Mouse (Mus musculus): Measurements from ENCODE around the gene Pdcd6ip.
A peak's percentile ranks its signal among the peaks of the same experiment; 100 is the strongest.
"Not testable (repeated sequence)": the region's sequence is repeated elsewhere in the genome, so short reads cannot be mapped to it uniquely, and the experiment has no call there.

Pdcd6ip gene

GRCm38 (mm10) chr9:113707481-113708360 is at the start of gene Pdcd6ip:
Gene Pdcd6ip (minus strand): TSS chr9:113708259.
- DNase-seq = peak; percentile 93

- no peak for DNase-seq
Observed at GRCm38 (mm10) chr9:113755888-113756719, 48.0 kb upstream of the Pdcd6ip start.

GRCm38 (mm10) chr9:113749356-113749755 is 41.3 kb upstream of the Pdcd6ip start:
- peak; percentile 55 for DNase-seq

- peak; percentile 17 for DNase-seq
Observed at GRCm38 (mm10) chr9:113743291-113743690, 35.2 kb upstream of the Pdcd6ip start.

- DNase-seq = peak; percentile 37
Observed at GRCm38 (mm10) chr9:113742361-113742794, 34.3 kb upstream of the Pdcd6ip start.

GRCm38 (mm10) chr9:113741637-113742137 is 33.6 kb upstream of the Pdcd6ip start:
- DNase-seq = peak; percentile 60

- peak; percentile 88 for DNase-seq
Observed at GRCm38 (mm10) chr9:113741108-113741636, 33.1 kb upstream of the Pdcd6ip start, which contains the start of gene Clasp2. Gene Clasp2 (plus strand): TSS chr9:113741473.

GRCm38 (mm10) chr9:113738941-113739340 is 30.9 kb upstream of the Pdcd6ip start:
- DNase-seq = peak; percentile 41

- DNase-seq = peak; percentile 38
Observed at GRCm38 (mm10) chr9:113738021-113738420, 30.0 kb upstream of the Pdcd6ip start.

GRCm38 (mm10) chr9:113735920-113736319 is 27.9 kb upstream of the Pdcd6ip start:
- no peak for DNase-seq

GRCm38 (mm10) chr9:113731540-113731939 is 23.5 kb upstream of the Pdcd6ip start:
- DNase-seq = no peak

- DNase-seq = no peak
Observed at GRCm38 (mm10) chr9:113726991-113727680, 19.1 kb upstream of the Pdcd6ip start.

- no peak for DNase-seq
Observed at GRCm38 (mm10) chr9:113726131-113726530, 18.1 kb upstream of the Pdcd6ip start.

GRCm38 (mm10) chr9:113725609-113726008 is 17.6 kb upstream of the Pdcd6ip start:
- not testable (repeated sequence) for DNase-seq

- DNase-seq = no peak
Observed at GRCm38 (mm10) chr9:113724646-113725045, 16.6 kb upstream of the Pdcd6ip start.

GRCm38 (mm10) chr9:113719063-113719462 is 11.0 kb upstream of the Pdcd6ip start:
- peak; percentile 70 for DNase-seq

- DNase-seq = no peak
Observed at GRCm38 (mm10) chr9:113710871-113711270, 2.8 kb upstream of the Pdcd6ip start.

- DNase-seq = no peak
Observed at GRCm38 (mm10) chr9:113708361-113709280, 562 bp upstream of the Pdcd6ip start.

GRCm38 (mm10) chr9:113706841-113707240 is 1.2 kb downstream of the Pdcd6ip start:
- no peak for DNase-seq

GRCm38 (mm10) chr9:113706108-113706507 is 2.0 kb downstream of the Pdcd6ip start:
- no peak for DNase-seq
